Mouse (Mus musculus) midbrain, embryonic 14.5 days (tissue): ENCODE data around the gene Amer3. TPM values are rescaled to one million over a fixed set of nuclear protein-coding genes. Genes with fewer than 3 reads are reported as not detected.
"Not testable (repeated sequence)": the region's sequence is repeated elsewhere in the genome, so short reads cannot be mapped to it uniquely, and the experiment has no call there.

Source experiments
- ATAC-seq: fragments of 200-750 bp; cut with Nextera tagmentation; 2 replicates; pipeline ENCODE4 v1.8.0; 2017; ENCODE audit warnings: moderate number of reproducible peaks, moderate library complexity; ENCODE audit not compliant: low FRiP score, low TSS enrichment
- DNase-seq: peaks from one replicate; pipeline ENCODE4 v3.0.0-alpha.2; 2015
- H3K27ac ChIP-seq: fragments of 300-500 bp; sonication (generic); replicated peaks from 2 replicates; pipeline ENCODE4 v1.5.1; 2014; ENCODE audit warnings: mild to moderate bottlenecking, low read depth, low read length, moderate library complexity
- H3K27me3 ChIP-seq: fragments of 300-500 bp; sonication (generic); 2 replicates; pipeline ENCODE4 v1.6.1; 2014; ENCODE audit warnings: low read length, control low read depth, mixed read lengths; ENCODE audit not compliant: control insufficient read depth, insufficient read depth
- H3K36me3 ChIP-seq: fragments of 300-500 bp; sonication (generic); 2 replicates; pipeline ENCODE4 v1.6.1; 2014; ENCODE audit warnings: low read length, control low read depth; ENCODE audit not compliant: control insufficient read depth, insufficient read depth
- H3K4me1 ChIP-seq: fragments of 300-500 bp; sonication (generic); 2 replicates; pipeline ENCODE4 v1.6.1; 2014; ENCODE audit warnings: mild to moderate bottlenecking, antibody characterized with exemption, low read length, control low read depth; ENCODE audit not compliant: control insufficient read depth, insufficient read depth
- H3K4me2 ChIP-seq: fragments of 300-500 bp; sonication (generic); 2 replicates; pipeline ENCODE4 v1.6.1; 2014; ENCODE audit warnings: mild to moderate bottlenecking, low read length, moderate library complexity
- H3K4me3 ChIP-seq: fragments of 300-500 bp; sonication (generic); replicated peaks from 2 replicates; pipeline ENCODE4 v1.5.1; 2014; ENCODE audit warnings: low read depth, low read length
- H3K9ac ChIP-seq: fragments of 300-500 bp; sonication (generic); replicated peaks from 2 replicates; pipeline ENCODE4 v1.6.1; 2014; ENCODE audit warnings: mild to moderate bottlenecking, low read length, moderate library complexity
- H3K9me3 ChIP-seq: fragments of 300-500 bp; sonication (generic); 2 replicates; pipeline ENCODE4 v1.6.1; 2016; ENCODE audit warnings: low read length, control low read depth, mixed read lengths; ENCODE audit not compliant: control insufficient read depth
- WGBS: fragments of 180-500 bp; shearing (Covaris S2); extraction: QIAGEN DNeasy Blood & Tissue Kit; methylation state at CpG from one replicate; pipeline ENCODE4 v1.1.7; 2014; 5-methylcytosine and 5-hydroxymethylcytosine counted together
- polyA plus RNA-seq: library from polyadenylated mRNA; unstranded; fragments of >200 nt; fragmentation: Nextera tagmentation; extraction: Ambion mirVana; gene quantifications from 2 replicates; pipeline ENCODE4 v1.2.1, GENCODE M21; 2014

The Amer3 gene
- polyA plus RNA-seq, 1 experiment from 2014 or later, result 30.0 TPM

DNA sequence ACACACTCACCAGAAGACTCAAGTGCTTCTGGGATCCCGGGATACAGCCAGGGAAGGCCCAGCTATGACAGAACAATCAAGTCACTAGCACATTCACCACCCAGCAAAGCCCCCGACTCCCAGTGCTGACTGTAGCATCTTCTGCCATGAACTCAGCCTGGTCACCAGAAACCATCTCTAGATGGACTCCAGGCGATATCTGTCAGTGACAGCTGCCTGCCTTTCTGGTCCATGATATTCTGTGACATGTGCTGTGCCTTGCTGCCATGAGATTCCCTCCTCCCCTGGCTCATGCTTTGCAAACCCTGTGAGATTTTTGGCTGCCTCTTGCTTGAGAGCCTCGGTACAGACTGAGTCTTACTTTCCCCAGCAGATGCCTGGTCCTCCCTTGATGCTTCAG lies 5.3 kb downstream of the Amer3 start:
- no peaks in the 10 kb centered on the region for H3K9me3 ChIP-seq
- H3K36me3 ChIP-seq, result peaks cover 37% of the 10 kb centered on the region
- no peak overlapping the region for H3K9ac ChIP-seq
- no peak overlapping the region for H3K4me3 ChIP-seq
- H3K27ac ChIP-seq, result no peak overlapping the region
- ATAC-seq, result no peak
- peaks cover 14% of the 10 kb centered on the region for H3K4me1 ChIP-seq
- WGBS, result 82% methylated on average over 4 of the region's 4 CpGs
- no peak for DNase-seq
- H3K4me2 ChIP-seq, result no peak overlapping the region
- H3K27me3 ChIP-seq, result 0 out of 2 replicates have a peak, but pooled peaks cover 4% of the 10 kb centered on the region

DNA sequence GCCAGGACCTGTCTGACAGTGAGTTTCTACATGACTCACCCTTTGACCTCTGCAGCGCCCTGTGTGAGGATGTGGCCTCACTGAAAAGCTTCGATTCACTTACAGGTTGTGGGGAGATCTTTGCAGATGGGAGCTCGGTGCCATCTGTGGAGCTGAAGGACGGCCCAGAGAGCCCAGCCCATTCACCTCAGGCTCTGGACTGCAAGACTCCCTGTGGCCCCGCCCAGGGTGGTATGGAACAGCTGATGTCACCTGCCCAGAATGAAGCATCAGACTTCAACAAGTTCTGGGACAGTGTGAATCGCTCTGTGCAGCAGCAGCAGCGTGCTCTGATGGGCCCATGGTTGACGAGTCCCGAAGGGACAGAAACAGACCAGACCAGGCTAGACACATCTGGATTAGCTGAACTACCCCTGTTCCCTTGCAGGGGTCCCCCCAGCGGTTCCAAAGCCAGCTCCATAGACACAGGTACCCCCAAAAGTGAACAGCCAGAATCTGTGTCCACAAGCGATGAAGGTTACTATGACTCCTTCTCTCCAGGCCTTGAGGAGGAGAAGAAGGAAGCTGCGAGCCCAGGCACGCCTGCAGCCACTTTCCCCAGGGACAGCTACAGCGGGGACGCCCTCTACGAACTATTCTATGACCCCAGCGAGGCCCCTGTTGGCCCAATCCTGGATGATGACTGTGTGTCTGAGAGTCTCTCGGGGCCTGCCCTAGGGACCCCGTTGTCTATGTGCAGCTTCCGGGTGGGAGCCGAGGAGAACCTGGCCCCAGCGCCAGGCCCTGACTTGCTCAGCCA lies 8.0 kb downstream of the Amer3 start:
- WGBS, result 84% methylated on average over 22 of the region's 22 CpGs
- DNase-seq, result no peak
- Histone ChIP-seq H3K4me3 (no peak overlapping the region), H3K27ac (no peak overlapping the region), H3K9ac (no peak overlapping the region), H3K27me3 (no peaks in the 10 kb centered on the region), H3K4me2 (no peak overlapping the region), H3K36me3 (peaks cover 65% of the 10 kb centered on the region), H3K9me3 (no peaks in the 10 kb centered on the region), H3K4me1 (peaks cover 11% of the 10 kb centered on the region)
- no peak for ATAC-seq

DNA sequence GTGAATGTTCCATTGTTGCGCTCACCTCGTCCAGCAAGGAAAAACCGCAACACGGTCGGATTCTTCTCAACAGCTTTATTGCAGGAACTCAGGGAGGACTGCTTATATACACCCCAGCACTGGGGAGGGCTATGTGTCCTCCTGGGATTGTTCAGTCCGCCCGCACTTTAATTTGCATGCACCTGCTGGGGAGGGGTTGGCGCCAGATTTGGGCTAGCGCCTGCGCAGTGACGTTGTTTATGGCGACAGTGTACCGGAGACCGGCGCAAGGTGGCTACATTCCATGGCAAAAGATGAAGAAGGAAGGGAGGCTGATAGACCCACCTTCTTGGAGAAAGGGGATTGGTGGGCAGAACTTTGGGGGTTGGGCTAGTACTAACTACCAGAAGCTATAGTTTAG lies 20.5 kb downstream of the Amer3 start:
- no peak for ATAC-seq

DNA sequence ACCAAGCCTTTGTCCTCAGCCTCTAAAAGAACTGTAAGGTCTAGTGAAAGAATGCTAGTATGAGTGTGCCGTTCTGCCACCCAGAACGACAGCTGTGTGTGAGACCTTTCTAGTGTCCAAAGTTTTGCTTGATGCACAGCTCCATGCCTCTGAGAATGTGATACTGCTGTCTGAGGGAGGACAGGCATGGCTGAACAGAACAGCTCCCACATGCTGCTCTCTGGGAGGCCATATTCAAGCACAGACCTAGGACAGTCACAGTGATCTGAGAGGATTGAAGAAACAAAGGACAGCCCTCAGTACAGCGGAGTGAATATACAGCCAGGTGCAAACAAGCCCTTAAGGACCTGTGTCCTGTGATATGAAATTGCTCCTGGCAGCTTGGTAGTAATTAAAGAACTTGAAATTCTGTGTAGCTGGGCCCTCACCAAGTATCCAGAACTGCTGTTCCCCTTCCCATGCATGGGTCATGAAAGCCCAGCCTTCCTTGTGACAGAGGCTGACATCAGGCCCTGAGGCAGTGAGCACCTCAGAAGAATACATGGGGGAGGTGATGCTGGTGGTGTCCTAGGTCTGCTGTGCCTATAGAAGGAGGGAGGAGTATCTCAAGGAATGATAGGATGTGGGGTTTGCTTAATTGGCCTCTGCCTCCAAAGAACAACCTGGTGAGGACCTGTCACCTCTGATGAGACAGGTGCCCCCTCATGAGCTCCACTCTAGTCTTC lies 22.0 kb downstream of the Amer3 start:
- no peak for ATAC-seq
- Histone ChIP-seq H3K9ac (no peak overlapping the region), H3K9me3 (no peaks in the 10 kb centered on the region), H3K4me3 (no peak overlapping the region), H3K27me3 (no peaks in the 10 kb centered on the region), H3K36me3 (no peaks in the 10 kb centered on the region; the same call in 1 of the 2 replicates), H3K4me1 (no peaks in the 10 kb centered on the region), H3K27ac (no peak overlapping the region), H3K4me2 (no peak overlapping the region)
- DNase-seq, result no peak
- 79% methylated on average over 3 of the region's 3 CpGs for WGBS

More for the DNA sequence above, 20.5 kb downstream of the Amer3 start:
- Histone ChIP-seq H3K4me1 (no peaks in the 10 kb centered on the region), H3K9ac (no peak overlapping the region), H3K27ac (no peak overlapping the region), H3K9me3 (no peaks in the 10 kb centered on the region), H3K4me3 (no peak overlapping the region), H3K36me3 (peaks cover 10% of the 10 kb centered on the region; the same call in 1 of the 2 replicates), H3K4me2 (no peak overlapping the region), H3K27me3 (no peaks in the 10 kb centered on the region)
- WGBS, result 74% methylated on average over 15 of the region's 15 CpGs
- DNase-seq, result no peak

DNA sequence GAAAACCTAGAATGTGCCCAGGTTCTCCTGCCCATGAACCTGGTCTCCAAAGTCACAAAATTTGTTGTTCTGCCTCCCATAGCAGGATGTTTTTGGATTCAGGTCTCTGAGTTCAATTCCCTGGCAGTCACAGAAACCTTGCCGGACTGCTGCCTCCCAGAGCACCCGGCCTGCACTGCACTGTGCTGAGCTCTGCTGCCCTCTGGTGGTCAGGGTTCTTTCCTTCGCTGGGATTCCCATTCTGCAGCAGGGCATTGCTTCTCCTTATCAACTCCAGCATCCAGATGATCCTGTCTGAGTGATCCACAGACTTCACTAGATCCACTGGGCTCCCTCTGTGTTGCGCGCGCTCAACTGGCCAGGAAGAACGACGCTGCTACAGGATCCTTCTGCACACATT lies 22.9 kb downstream of the Amer3 start:
- Histone ChIP-seq H3K4me2 (no peak overlapping the region), H3K27me3 (no peaks in the 10 kb centered on the region), H3K27ac (no peak overlapping the region), H3K36me3 (no peaks in the 10 kb centered on the region), H3K9ac (no peak overlapping the region), H3K4me3 (no peak overlapping the region), H3K4me1 (no peaks in the 10 kb centered on the region), H3K9me3 (no peaks in the 10 kb centered on the region)
- peak; percentile 93 for DNase-seq
- peak; percentile 79; the same call in 1 of the 2 replicates for ATAC-seq
- 15% methylated on average over 8 of the region's 8 CpGs for WGBS

DNA sequence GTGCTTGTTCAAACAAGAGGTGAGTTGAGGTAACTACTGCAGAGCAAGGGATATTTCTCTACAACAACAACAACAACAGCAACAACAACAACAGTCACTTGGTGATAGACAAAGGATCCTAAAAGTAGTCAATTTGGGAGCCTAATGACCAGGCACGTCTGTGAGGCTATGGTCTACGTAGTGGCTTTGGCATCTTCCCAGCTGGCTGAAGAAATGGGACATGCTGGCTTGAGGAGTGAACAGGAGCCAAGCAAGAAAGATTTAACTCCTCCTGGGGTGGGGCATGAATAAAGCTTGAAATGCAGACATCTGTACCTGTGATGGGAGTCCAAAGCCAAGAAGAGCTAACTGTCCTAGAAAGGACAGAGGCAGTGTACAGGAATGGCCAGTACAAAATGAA lies 34.3 kb downstream of the Amer3 start:
- no peak overlapping the region for H3K4me2 ChIP-seq
- no peaks in the 10 kb centered on the region for H3K9me3 ChIP-seq
- H3K4me3 ChIP-seq, result no peak overlapping the region
- DNase-seq, result no peak
- no peak overlapping the region for H3K9ac ChIP-seq
- no peak for ATAC-seq
- no peaks in the 10 kb centered on the region for H3K27me3 ChIP-seq
- no peak overlapping the region for H3K27ac ChIP-seq
- H3K36me3 ChIP-seq, result no peaks in the 10 kb centered on the region
- H3K4me1 ChIP-seq, result no peaks in the 10 kb centered on the region
- 79% methylated on average over 2 of the region's 2 CpGs for WGBS

DNA sequence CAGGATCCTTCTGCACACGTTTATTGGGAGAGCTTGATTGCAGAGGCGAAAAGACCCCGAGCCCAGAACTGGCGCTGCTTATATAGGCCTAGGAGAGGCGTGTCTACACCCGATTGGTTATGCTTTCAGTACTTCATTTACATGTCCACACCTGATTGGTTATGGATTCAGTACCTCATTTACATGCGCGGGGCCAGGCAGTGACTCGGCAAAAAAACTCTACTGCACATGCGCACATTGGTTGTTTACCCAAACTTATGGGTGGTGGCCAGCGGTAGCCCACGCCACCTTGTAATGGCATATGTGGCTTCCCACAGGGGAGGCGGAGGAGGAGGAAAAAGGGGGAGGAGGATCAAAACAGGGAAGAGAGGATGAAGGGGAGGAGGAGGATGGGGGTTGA lies 40.7 kb downstream of the Amer3 start:
- H3K4me3 ChIP-seq, H3K27me3 ChIP-seq, H3K36me3 ChIP-seq, H3K4me2 ChIP-seq, H3K9ac ChIP-seq, H3K9me3 ChIP-seq, ATAC-seq, H3K4me1 ChIP-seq, DNase-seq, H3K27ac ChIP-seq: not testable (repeated sequence)
- 96% methylated on average over 13 of the region's 13 CpGs for WGBS

DNA sequence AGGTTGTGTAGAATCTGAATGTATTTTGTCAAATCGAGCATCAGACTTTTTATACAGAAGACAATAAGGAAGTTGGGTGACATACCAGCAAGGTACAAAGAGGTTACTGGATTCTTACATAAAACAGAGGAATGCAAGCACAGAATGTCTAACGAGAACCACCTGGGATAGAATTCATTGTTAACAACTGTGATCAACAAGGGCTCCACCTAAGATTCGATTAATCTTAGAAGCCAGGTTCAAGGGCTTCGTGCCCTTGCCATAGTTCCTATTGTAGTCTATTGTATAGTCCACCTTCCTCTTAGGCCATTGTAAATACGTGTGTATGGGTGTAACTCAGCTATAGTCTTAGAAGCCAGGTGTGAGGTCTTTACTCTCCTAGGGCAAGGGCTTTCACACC lies 41.3 kb downstream of the Amer3 start:
- not testable (repeated sequence) for H3K4me3 ChIP-seq, H3K27ac ChIP-seq, H3K4me1 ChIP-seq, H3K4me2 ChIP-seq, H3K9me3 ChIP-seq, H3K9ac ChIP-seq, H3K27me3 ChIP-seq, ATAC-seq, H3K36me3 ChIP-seq, DNase-seq
- 92% methylated on average over 5 of the region's 5 CpGs for WGBS

DNA sequence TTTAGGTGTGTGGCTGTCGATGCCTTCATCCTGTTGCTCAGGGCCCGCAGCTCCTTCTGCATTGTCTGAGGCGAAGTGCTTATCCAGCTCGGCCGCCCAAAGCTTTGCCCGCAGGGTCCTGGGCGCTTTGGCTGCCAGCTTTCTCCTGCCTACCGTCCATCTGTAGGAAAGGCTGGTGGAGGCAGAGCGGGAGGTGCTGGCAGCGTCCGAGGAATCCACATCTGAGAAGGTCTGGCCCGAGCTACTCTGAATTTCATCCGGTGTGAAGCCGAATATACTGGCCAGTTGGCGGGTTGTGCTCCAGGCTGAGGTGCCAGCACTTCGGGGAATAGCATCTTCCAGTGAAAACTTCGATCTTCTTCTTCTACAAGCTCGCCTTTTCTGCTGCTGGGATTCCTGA lies 56.3 kb downstream of the Amer3 start:
- no peaks in the 10 kb centered on the region for H3K9me3 ChIP-seq
- no peaks in the 10 kb centered on the region for H3K4me1 ChIP-seq
- 85% methylated on average over 18 of the region's 18 CpGs for WGBS
- DNase-seq (no peak), ATAC-seq (no peak)
- no peak overlapping the region for H3K4me3 ChIP-seq
- no peak overlapping the region for H3K9ac ChIP-seq
- no peaks in the 10 kb centered on the region for H3K27me3 ChIP-seq
- H3K36me3 ChIP-seq, result no peaks in the 10 kb centered on the region
- no peak overlapping the region for H3K4me2 ChIP-seq
- H3K27ac ChIP-seq, result no peak overlapping the region
